In genomic region chr11:72024193-72024781, GRCm38 (mm10) we compare ENCODE assay signal across 8 mouse cellular contexts. TPM values are rescaled to one million over a fixed set of nuclear protein-coding genes. Genes with fewer than 3 reads are reported as not detected.
A peak's percentile ranks its signal among the peaks of the same experiment; 100 is the strongest.
DNase-seq lines count a peak whose midpoint lies in the region.

No protein-coding gene starts in this region.

- DNase-seq in heart, adult 18-20 months = peak; percentile 62 to 84
- no peak for DNase-seq in heart, adult 11 months
- DNase-seq in adrenal gland, adult 18-20 months (ENCODE audit: low spot score in 2 of 2) = peak; percentile 56
- peak; percentile 86 for DNase-seq in embryo, embryonic 10 days (ENCODE audit: low spot score)
- DNase-seq in heart, postnatal 10 days = peak; percentile 72 to 85
- DNase-seq in kidney, postnatal 4 days = peak; percentile 77 to 84
- DNase-seq in lung, postnatal 25 days (ENCODE audit: low spot score) = peak; percentile 73
- DNase-seq in retina, postnatal 7 days (ENCODE audit: low read depth, low spot score) = peak; percentile 70

- intact Hi-C loops in heart, postnatal 10 days (cut with DNase I) = loop anchor here (1.0 to 10.0 kb wide), 4 partner anchors 33 to 687 kb away; no protein-coding TSS in a partner anchor

RNA-seq across cellular contexts. Expression of gene Aipl1, which starts 13.0 kb away (rescaled TPM):
- total RNA-seq in heart, adult 18-20 months (2021) = not detected
- not detected for total RNA-seq in adrenal gland, adult 18-20 months (2021)
- under 1 TPM; 0.15 to 0.17 TPM for total RNA-seq in heart, postnatal 10 days (2021)

RNA-seq across cellular contexts. Expression of gene Pimreg, which starts 17.5 kb away (rescaled TPM):
- under 1 TPM; 0.33 to 0.74 TPM for total RNA-seq in heart, adult 18-20 months (2021)
- total RNA-seq in adrenal gland, adult 18-20 months (2021) = 1 to 10 TPM in 1 of 2 experiments, under 1 TPM in 1; 0.51 to 2.1 TPM
- 10 to 100 TPM; 14.3 to 17.7 TPM for total RNA-seq in heart, postnatal 10 days (2021)

Comparison
In these comparisons a context has a peak if more than half of its experiments do, and no peak if none do; other contexts are left out.
1. RNA of gene Pimreg, which starts 17.5 kb away (total RNA-seq): 14.3 to 17.7 TPM in heart, postnatal 10 days; 0.51 to 2.1 TPM in adrenal gland, adult 18-20 months and 0.33 to 0.74 TPM in heart, adult 18-20 months; every median in the first group is over 4 times any median in the second.